Mouse (Mus musculus) ES-E14 (cell line): Measurements from ENCODE around the gene Efna2.

Experiments used
- MAFK ChIP-seq: IDR thresholded peaks from 2 replicates; pipeline ENCODE4 v1.6.1; 2014; ENCODE audit warnings: mild to moderate bottlenecking, low read depth, low read length, inconsistent platforms; ENCODE audit not compliant: insufficient read depth
- ZC3H11A ChIP-seq: IDR thresholded peaks from 2 replicates; pipeline ENCODE4 v1.6.1; 2012; ENCODE audit warnings: low read depth, mild to moderate bottlenecking, inconsistent platforms, low read length, borderline replicate concordance

GRCm38 (mm10) chr10:80150226-80151210 is 28.8 kb upstream of the Efna2 start:
- TF ChIP-seq ZC3H11A, result no peak
- TF ChIP-seq MAFK, result no peak
